Mouse (Mus musculus) midbrain, embryonic 14.5 days (tissue): ENCODE measurements around the gene Mybbp1a. TPM values are rescaled to one million over a fixed set of nuclear protein-coding genes. Genes with fewer than 3 reads are reported as not detected.
A peak's percentile ranks its signal among the peaks of the same experiment; 100 is the strongest.

ENCODE experiments used
- ATAC-seq: fragments of 200-750 bp; cut with Nextera tagmentation; 2 replicates; pipeline ENCODE4 v1.8.0; 2017; ENCODE audit warnings: moderate number of reproducible peaks, moderate library complexity; ENCODE audit not compliant: low FRiP score, low TSS enrichment
- DNase-seq: peaks from one replicate; pipeline ENCODE4 v3.0.0-alpha.2; 2015
- H3K27ac ChIP-seq: fragments of 300-500 bp; sonication (generic); replicated peaks from 2 replicates; pipeline ENCODE4 v1.5.1; 2014; ENCODE audit warnings: mild to moderate bottlenecking, low read depth, low read length, moderate library complexity
- H3K27me3 ChIP-seq: fragments of 300-500 bp; sonication (generic); 2 replicates; pipeline ENCODE4 v1.6.1; 2014; ENCODE audit warnings: low read length, control low read depth, mixed read lengths; ENCODE audit not compliant: control insufficient read depth, insufficient read depth
- H3K36me3 ChIP-seq: fragments of 300-500 bp; sonication (generic); 2 replicates; pipeline ENCODE4 v1.6.1; 2014; ENCODE audit warnings: low read length, control low read depth; ENCODE audit not compliant: control insufficient read depth, insufficient read depth
- H3K4me1 ChIP-seq: fragments of 300-500 bp; sonication (generic); 2 replicates; pipeline ENCODE4 v1.6.1; 2014; ENCODE audit warnings: mild to moderate bottlenecking, antibody characterized with exemption, low read length, control low read depth; ENCODE audit not compliant: control insufficient read depth, insufficient read depth
- H3K4me2 ChIP-seq: fragments of 300-500 bp; sonication (generic); 2 replicates; pipeline ENCODE4 v1.6.1; 2014; ENCODE audit warnings: mild to moderate bottlenecking, low read length, moderate library complexity
- H3K4me3 ChIP-seq: fragments of 300-500 bp; sonication (generic); replicated peaks from 2 replicates; pipeline ENCODE4 v1.5.1; 2014; ENCODE audit warnings: low read depth, low read length
- H3K9ac ChIP-seq: fragments of 300-500 bp; sonication (generic); replicated peaks from 2 replicates; pipeline ENCODE4 v1.6.1; 2014; ENCODE audit warnings: mild to moderate bottlenecking, low read length, moderate library complexity
- H3K9me3 ChIP-seq: fragments of 300-500 bp; sonication (generic); 2 replicates; pipeline ENCODE4 v1.6.1; 2016; ENCODE audit warnings: low read length, control low read depth, mixed read lengths; ENCODE audit not compliant: control insufficient read depth
- WGBS: fragments of 180-500 bp; shearing (Covaris S2); extraction: QIAGEN DNeasy Blood & Tissue Kit; methylation state at CpG from one replicate; pipeline ENCODE4 v1.1.7; 2014; 5-methylcytosine and 5-hydroxymethylcytosine counted together
- polyA plus RNA-seq: library from polyadenylated mRNA; unstranded; fragments of >200 nt; fragmentation: Nextera tagmentation; extraction: Ambion mirVana; gene quantifications from 2 replicates; pipeline ENCODE4 v1.2.1, GENCODE M21; 2014

The Mybbp1a gene
- polyA plus RNA-seq, 1 experiment from 2014 or later = 66.0 TPM

DNA sequence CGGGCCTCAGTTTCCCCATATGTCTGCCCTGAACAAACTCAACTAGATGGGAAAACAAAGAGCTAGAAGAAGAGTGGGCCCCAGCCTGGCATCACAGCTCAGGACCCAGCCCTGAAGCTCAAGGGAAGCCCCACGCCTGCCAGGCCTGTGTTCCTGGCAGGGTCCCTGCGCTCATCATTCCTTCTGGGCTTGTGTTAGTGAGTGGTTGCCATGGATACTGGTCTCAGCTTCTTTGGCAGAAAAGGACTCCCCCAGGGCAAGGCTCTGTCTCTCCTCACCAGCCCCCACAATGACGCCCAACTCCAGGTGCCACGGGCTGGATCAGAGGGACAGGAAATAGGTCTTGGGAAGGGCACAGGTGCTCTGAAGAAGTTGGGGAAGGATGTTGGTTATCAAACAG, 44.0 kb downstream of the Mybbp1a start:
- Histone ChIP-seq H3K27ac (no peak overlapping the region), H3K4me2 (no peak overlapping the region)
- no peak for ATAC-seq

GRCm38 (mm10) chr11:72485960-72486359, 44.8 kb downstream of the Mybbp1a start:
- 78% methylated on average over 11 of the region's 11 CpGs for WGBS
- ATAC-seq (no peak), DNase-seq (no peak)
- H3K27ac ChIP-seq = no peak overlapping the region
- no peaks in the 10 kb centered on the region for H3K36me3 ChIP-seq
- H3K9ac ChIP-seq = no peak overlapping the region
- no peaks in the 10 kb centered on the region for H3K9me3 ChIP-seq
- H3K4me1 ChIP-seq = peaks cover 23% of the 10 kb centered on the region
- no peaks in the 10 kb centered on the region for H3K27me3 ChIP-seq
- H3K4me3 ChIP-seq = no peak overlapping the region
- H3K4me2 ChIP-seq = no peak overlapping the region

More for the DNA sequence above, 44.0 kb downstream of the Mybbp1a start:
- Histone ChIP-seq H3K9ac (no peak overlapping the region), H3K9me3 (no peaks in the 10 kb centered on the region), H3K27me3 (no peaks in the 10 kb centered on the region), H3K4me1 (peaks cover 23% of the 10 kb centered on the region), H3K4me3 (no peak overlapping the region), H3K36me3 (no peaks in the 10 kb centered on the region)
- 44% methylated on average over 5 of the region's 5 CpGs for WGBS
- peak; percentile 56 for DNase-seq

DNA sequence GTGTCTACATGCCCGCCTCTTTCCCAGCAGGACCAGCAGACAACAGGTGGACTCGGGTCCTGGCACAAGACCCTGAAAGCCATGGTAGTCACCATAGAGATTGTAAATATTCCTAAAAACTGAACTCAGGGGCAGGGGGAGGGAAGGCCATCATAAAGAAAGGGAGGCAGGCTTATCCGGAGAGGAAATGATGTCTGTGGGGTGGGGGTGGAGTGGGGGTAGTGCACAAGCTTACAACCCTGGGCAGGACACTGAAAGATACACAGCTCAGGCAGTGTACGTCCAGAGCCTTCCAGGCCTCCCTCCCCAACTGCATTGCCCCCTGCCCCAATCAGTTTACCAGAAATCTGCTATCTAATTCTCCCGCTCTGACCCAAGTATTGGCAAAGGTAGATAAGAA, 46.0 kb downstream of the Mybbp1a start:
- ATAC-seq = no peak
- peak overlapping the region; percentile 69; the same call in 1 of the 2 replicates for H3K4me3 ChIP-seq
- no peaks in the 10 kb centered on the region for H3K9me3 ChIP-seq
- H3K36me3 ChIP-seq = no peaks in the 10 kb centered on the region
- no peak overlapping the region for H3K9ac ChIP-seq
- no peaks in the 10 kb centered on the region for H3K27me3 ChIP-seq
- DNase-seq = no peak
- H3K27ac ChIP-seq = no peak overlapping the region
- H3K4me1 ChIP-seq = peaks cover 23% of the 10 kb centered on the region
- 57% methylated on average over 5 of the region's 5 CpGs for WGBS
- H3K4me2 ChIP-seq = peak overlapping the region; percentile 65

GRCm38 (mm10) chr11:72487739-72488138, 46.6 kb downstream of the Mybbp1a start:
- peak overlapping the region; percentile 65 for H3K4me2 ChIP-seq
- peak overlapping the region; percentile 92; the same call in 1 of the 2 replicates for H3K27ac ChIP-seq
- H3K4me3 ChIP-seq = peak overlapping the region; percentile 69
- no peak for ATAC-seq
- no peaks in the 10 kb centered on the region for H3K9me3 ChIP-seq
- DNase-seq = no peak
- 91% methylated on average over 2 of the region's 2 CpGs for WGBS
- H3K4me1 ChIP-seq = peaks cover 23% of the 10 kb centered on the region
- H3K27me3 ChIP-seq = no peaks in the 10 kb centered on the region
- H3K9ac ChIP-seq = peak overlapping the region; percentile 90
- no peaks in the 10 kb centered on the region for H3K36me3 ChIP-seq

DNA sequence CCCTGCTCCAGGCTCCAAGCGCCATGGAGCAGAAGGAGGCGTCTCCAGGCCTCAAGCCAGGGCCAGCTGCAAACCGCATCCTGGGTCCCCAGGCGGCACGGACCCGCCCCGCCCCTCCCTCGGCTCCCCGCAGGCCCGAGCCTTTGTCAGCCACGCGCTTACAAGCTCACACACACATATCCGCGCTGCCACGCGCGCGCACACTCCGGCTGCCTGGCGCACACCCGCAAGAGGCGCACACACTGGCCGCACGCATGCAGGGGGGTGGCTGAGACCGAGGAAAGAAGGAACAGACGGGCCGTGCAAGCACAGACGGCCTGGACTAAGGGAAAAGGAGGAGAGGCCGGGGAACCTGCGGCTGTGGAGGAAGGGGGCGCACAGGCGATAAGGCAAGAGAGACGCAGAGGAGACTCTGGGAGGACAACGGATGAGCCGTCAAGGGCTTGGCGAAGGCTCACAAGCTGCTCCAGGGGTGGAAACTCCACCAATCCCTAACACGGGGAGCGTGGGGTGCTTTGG, 47.7 kb downstream of the Mybbp1a start:
- peak overlapping the region; percentile 65 for H3K4me2 ChIP-seq
- ATAC-seq (peak; percentile 73), DNase-seq (peak; percentile 88)
- WGBS = under 1% methylated on average over 38 of the region's 38 CpGs
- H3K4me3 ChIP-seq = peak overlapping the region; percentile 69
- H3K27ac ChIP-seq = peak overlapping the region; percentile 92
- no peaks in the 10 kb centered on the region for H3K36me3 ChIP-seq
- H3K9ac ChIP-seq = peak overlapping the region; percentile 90
- no peaks in the 10 kb centered on the region for H3K27me3 ChIP-seq
- H3K4me1 ChIP-seq = peaks cover 23% of the 10 kb centered on the region
- H3K9me3 ChIP-seq = no peaks in the 10 kb centered on the region

- ATAC-seq (peak; percentile 12; the same call in 1 of the 2 replicates), DNase-seq (no peak)
- peak overlapping the region; percentile 92 for H3K27ac ChIP-seq
- no peaks in the 10 kb centered on the region for H3K27me3 ChIP-seq
- H3K36me3 ChIP-seq = no peaks in the 10 kb centered on the region
- H3K4me1 ChIP-seq = peaks cover 23% of the 10 kb centered on the region
- H3K4me2 ChIP-seq = peak overlapping the region; percentile 65
- 0% methylated on average over 30 of the region's 42 CpGs for WGBS
- H3K4me3 ChIP-seq = peak overlapping the region; percentile 69
- H3K9ac ChIP-seq = peak overlapping the region; percentile 90
- H3K9me3 ChIP-seq = no peaks in the 10 kb centered on the region
Observed at GRCm38 (mm10) chr11:72489397-72489796, 48.2 kb downstream of the Mybbp1a start.

DNA sequence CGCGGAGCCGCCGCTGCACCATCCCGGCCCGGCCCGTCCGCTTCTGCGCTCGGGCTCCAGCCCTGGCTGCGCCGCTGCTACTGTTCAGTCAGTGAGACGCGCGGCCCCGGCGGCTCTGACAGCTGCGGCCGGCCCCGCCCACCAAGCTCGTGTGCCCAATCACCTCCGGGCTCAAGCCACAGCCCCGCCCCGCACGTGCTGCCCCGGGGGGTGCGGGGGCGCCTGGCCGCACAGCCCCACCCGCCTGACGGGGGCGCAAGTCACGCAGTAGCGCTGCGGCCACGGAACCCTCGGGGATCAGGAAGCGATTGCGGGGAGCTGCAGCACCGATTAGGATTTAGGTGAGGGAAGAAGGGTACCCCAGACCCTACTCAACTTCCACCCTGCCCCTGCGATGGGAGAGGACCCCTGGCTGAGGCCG, 48.7 kb downstream of the Mybbp1a start, which contains the start of gene Spns2:
Gene Spns2, minus strand, starts transcription at position 24 of the 421 bp plus-strand sequence.
- Histone ChIP-seq H3K27ac (peak within 1 kb of the TSS; percentile 92), H3K27me3 (no peaks in the 10 kb centered on the region), H3K9ac (peak within 1 kb of the TSS; percentile 90), H3K36me3 (no peaks in the 10 kb centered on the region), H3K9me3 (no peaks in the 10 kb centered on the region), H3K4me3 (peak within 1 kb of the TSS; percentile 69), H3K4me2 (peak within 1 kb of the TSS; percentile 65), H3K4me1 (peaks cover 21% of the 10 kb centered on the region)
- ATAC-seq (peak; percentile 91), DNase-seq (peak; percentile 96)
- WGBS = under 1% methylated on average over 41 of the region's 42 CpGs

GRCm38 (mm10) chr11:72491130-72491960, 50.2 kb downstream of the Mybbp1a start:
- Histone ChIP-seq H3K9me3 (no peaks in the 10 kb centered on the region), H3K27me3 (no peaks in the 10 kb centered on the region), H3K4me1 (peaks cover 12% of the 10 kb centered on the region), H3K4me2 (no peak overlapping the region), H3K36me3 (no peaks in the 10 kb centered on the region), H3K9ac (no peak overlapping the region), H3K4me3 (no peak overlapping the region), H3K27ac (no peak overlapping the region)
- DNase-seq = no peak
- 66% methylated on average over 15 of the region's 15 CpGs for WGBS
- no peak for ATAC-seq
